Mouse (Mus musculus) hematopoietic stem cell, adult 5-6 weeks (primary cell): ENCODE measurements at regions not wholly inside any gene's neighbourhood (a gene's known extent, or its start where the extent isn't known, plus 50 kb on each side); places are given as distances from the start of the nearest gene placed in this dataset.

Experiments
- ATAC-seq, 2 experiments: fragments of 125-278 bp in 1 of 2; replicated peaks in 1 of 2; 2 replicates each; pipeline ENCODE4 v1.8.0; 2016 to 2017; ENCODE audit warnings: inconsistent platforms in 2 of 2, mild to moderate bottlenecking in 2 of 2, moderate number of reproducible peaks in 2 of 2, low read depth in 1 of 2, moderate TSS enrichment in 1 of 2; ENCODE audit not compliant: low FRiP score in 2 of 2, poor library complexity in 2 of 2, severe bottlenecking in 2 of 2, insufficient read depth in 1 of 2, low TSS enrichment in 1 of 2

DNA sequence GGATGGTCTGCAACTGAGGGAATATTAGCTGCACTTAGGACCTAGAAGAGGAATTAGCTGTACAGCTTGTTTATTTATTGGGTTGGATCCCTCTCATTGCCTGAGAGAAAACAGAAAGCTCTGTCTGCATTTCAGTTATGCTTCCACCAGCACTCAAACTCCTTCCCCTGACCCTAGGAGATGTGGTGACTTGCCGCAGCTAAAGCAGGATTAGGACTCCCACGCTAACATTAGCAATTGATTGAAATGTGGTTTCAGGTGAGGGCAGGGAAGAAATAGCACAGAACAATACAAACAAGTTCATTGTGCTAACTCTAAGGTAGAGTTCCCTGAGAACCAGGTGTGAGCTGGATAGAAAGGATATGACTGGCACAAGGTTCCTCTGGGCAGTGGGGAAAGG lies 496.9 kb upstream of the Btbd3 start:
- no peak for ATAC-seq

DNA sequence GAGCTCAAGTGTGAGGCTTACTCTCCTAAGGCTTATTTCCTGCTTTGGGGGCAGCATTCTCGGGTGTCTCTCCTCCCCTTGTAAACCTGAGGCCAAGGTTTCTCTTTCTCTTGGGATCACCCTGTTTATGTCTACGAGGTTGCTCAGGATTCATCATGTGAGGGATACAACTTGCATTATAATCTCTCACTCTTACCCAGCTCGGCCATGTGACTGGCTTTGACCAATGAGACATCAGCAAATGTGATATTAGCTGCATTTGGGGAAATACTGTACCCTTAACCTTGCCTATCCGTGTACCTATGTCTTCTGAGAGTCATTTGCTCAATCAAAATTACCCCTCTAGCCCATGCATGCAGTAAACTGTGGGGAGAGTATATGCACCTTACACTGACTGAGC lies 498.0 kb upstream of the Btbd3 start:
- no peak for ATAC-seq

DNA sequence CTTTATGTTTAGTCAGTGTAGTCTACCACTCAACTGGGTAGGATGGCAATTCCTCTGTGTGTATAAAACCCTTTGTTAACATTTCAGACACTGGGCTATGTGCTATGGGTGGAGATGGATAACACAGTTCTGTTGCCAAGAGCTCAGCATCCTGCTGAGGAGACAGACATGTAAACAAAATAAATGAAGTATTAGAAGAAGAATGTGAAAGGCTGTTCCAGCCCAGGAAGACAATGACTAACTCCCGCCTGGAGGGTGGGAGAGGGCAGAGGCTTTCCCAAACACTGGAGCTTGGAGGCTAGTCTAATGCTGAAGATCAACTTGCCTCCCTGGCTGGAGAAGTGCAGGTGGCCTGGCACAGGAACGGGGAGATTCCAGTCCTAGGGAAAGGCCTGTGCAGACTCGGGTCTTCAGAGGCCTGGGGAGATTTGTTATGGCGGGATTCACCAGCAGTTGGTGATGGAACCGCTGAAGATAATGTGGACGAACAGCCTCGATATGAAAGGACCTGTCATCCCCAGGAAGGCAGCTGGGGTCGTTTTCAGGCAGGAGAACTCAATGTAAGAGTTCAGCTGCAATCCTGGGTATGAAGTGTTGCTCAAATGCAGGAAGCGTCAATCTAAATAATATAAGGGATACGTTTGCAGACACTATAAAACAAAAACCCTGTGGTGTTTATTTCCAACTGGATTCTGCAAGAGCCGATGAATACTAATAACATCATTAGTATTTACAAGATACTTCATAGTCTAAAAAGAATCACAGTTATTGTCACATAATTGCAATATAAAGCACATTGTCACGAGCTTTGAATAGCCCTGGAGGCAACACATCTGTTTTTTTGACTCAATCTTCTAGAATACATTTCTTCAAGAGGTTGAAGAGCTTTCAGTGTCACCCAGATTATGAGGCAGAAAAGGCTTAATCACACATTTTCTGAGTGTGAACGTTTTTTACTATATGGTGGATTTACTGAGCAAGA lies 498.8 kb upstream of the Btbd3 start:
- ATAC-seq = no peak

DNA sequence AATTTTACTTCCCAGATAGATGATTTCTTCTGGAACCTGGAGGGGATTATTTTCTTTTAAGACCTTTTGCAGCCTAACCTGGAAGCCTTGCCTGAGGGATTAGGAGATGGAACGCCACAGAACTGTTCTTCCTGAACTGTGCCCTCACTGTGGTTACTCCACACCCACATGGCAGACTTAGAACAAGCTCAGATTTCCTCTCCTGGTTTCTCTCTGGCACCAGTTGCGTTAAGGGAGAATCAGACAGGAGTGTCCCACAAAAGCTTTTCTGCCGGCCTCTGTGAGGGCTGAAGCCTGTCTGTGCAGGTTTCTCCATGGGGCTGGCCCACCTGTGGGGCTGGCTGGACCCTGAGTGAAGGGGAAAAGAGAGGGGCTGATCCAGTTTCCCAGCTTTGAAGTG lies 500.1 kb upstream of the Btbd3 start:
- ATAC-seq = no peak

DNA sequence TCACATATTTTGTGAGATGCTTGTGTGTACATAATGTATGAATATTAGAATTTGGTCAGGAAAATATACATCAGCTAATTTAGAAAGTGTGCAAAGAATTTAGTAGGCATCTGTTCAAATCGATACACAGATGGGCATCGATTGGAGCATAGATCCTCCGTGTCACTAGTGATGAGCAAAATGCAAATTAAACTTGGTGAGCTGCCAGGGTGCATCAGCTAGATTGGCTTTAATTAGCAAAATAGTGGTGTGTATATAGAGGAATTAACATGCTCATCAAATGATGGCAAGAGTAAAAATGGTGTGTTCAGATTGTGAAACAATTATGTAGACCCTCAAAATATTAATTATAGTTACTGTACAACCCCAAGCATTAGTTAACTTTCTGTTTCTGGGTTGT lies 501.9 kb upstream of the Btbd3 start:
- no peak for ATAC-seq

DNA sequence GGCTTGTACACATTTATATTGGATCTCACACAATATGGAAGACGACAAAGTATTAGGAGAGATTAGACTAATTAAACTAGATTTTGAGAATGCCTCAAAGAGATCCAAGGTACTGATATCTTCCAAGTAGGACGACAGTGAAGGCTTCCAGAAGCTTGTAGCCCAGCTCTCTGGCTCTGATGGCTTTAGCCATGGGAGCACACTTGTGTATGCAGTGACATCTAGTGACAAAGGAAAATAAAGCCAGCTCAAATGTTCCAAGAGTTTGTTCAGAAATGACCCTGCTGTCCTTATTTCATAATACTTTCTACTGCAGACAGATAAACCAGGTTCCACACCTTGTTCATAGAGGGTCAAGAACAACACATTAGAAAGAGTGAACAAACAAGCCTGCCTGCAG lies 524.0 kb upstream of the Btbd3 start:
- ATAC-seq = no peak

DNA sequence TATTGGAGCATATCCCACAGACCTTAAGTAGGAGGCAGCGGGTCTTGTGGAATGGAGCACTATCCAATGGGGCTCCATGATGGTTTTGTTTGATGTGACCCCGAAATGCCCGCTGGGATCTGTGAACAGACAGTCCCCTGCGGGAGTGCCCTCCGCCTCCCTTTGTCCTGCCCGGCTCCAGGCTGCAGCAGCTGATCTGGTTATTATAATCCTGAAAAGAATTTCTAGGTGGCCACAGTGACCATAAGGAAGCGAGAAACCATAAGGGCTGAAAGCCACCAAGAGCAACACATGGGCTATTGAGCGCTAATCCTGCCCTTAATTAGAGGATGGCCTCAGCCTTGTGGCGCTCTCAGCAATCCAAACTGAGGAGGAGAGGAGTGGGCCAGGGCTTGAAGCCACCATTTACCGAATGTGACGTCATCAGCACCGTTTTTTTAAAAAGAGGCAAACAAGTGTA lies 525.9 kb upstream of the Btbd3 start:
- ATAC-seq = no peak

DNA sequence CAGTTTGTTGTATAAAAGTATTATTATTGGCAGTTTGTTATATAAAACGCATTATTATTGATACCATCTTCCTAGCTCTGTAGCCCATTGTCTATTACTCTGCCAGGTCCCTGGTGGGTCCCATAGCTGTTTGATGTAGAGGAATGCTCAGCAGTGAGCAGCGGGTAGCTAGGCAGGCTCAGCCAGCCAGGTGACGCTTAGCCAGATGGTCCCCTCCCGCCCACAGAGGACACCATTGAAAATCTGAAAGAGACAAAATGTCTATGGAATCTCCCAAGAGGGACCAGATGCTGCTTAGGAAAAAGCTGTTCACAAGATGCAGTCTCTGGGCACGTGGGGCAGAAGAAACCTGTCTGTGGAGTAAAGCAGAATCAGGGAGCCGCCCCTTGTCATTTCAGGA lies 526.5 kb upstream of the Btbd3 start:
- no peak for ATAC-seq

DNA sequence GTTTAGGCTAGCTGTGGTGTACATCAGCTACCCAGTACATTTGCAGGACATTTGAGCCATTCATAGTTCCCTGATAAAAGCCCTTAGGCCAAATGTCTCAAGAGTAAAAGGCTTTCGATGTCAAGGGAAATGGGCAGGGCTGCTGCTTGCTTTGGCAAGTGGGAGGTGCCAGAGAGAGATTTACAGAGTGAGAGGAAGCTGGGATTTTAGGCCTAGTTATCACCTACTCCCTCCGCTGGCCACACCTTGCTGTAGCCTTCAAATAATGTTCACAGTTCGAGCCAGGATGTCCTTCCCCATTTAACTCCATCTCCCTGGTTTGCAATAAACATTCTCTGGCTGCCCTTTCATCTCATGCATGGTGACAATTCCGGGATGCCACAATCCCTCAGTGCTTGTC lies 527.2 kb upstream of the Btbd3 start:
- ATAC-seq = no peak

DNA sequence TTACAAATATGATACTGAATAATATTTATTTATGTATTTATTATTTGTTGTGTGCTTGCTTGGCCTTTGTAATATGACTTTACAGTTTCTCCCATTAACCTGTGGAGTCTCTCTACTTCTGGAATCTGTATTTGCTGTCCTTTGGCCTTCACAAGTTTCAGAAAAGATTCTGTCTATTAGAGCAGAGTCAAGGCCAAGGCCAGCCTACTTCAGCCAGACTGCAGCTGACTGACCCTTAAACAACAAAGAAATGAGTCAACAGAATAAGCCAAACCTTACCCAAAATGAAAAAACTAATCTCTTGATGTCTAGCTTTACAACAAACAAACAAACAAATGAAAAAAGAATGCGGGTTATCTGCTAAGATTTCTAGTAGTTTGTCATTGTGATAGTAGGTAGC lies 532.7 kb upstream of the Btbd3 start:
- no peak for ATAC-seq

DNA sequence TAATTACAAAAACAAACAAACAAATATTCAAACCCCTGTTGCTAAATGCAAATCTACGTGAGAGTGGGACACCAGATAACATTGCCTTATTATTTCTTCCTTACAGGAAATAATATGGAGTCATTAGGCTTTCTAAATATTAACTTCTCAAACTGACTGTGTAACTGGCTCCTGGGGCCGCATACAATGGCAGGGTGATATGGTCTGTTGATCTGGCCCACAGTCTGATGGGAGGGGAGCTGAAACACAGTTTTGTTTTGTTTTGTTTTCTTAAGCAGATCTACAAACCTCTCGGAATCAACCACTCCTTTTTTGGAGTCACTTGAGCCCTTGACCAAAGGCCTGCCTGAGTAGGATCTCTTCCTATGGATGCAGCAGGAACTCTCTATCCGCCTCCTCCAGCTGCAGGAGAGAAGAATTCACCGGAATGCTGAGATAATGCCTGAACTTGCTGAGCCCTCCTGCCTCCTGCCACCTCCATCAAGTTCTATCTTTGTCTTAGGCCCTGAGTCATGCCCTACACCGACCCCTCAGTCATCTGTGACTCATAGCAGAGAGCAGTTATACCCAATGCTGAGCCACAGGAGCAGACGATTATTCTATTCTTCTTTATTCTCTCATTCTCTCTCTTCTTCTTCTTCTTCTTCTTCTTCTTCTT lies 534.5 kb upstream of the Btbd3 start:
- no peak for ATAC-seq

DNA sequence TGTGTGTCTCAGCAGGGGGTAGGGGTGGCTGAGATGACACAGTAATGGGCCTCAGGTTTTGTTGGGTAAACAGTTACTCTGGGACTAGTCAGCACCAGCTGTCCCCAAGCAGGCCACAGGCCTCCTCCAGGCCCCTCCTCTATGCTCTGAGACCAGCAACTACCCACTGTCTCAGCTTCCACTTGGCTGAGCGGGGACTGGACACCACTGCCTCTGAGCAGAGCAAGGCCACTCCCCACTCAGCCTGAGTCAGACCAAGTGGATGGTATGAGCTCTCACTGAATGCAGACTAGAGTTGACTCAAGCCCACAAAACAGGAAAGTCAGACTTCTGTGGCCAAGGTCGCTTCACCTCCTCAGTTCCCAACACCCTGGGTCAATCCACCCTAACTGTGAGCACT lies 540.5 kb upstream of the Btbd3 start:
- no peak for ATAC-seq

DNA sequence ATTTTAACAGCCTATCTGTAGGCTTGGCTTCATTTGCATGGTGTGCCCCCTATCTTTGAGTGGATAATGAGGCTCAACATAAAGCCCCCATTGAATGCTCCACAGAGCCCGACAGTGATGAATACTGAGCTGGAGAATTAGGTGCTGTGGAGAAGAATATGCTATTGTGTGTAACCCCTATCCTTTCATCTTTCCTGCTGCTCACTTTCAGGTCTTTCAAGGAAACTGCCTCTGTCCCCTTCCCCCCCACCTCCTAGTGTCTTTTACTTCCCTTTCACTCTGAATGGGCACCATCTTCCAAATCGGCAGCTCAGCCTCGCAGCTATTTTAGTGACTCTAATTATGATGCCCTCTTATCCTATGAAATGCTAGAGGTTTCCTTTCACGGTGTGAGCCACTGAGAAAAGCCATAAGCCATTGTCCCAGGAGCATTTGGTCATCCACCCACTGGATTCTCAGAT lies 549.8 kb upstream of the Btbd3 start:
- no peak for ATAC-seq

DNA sequence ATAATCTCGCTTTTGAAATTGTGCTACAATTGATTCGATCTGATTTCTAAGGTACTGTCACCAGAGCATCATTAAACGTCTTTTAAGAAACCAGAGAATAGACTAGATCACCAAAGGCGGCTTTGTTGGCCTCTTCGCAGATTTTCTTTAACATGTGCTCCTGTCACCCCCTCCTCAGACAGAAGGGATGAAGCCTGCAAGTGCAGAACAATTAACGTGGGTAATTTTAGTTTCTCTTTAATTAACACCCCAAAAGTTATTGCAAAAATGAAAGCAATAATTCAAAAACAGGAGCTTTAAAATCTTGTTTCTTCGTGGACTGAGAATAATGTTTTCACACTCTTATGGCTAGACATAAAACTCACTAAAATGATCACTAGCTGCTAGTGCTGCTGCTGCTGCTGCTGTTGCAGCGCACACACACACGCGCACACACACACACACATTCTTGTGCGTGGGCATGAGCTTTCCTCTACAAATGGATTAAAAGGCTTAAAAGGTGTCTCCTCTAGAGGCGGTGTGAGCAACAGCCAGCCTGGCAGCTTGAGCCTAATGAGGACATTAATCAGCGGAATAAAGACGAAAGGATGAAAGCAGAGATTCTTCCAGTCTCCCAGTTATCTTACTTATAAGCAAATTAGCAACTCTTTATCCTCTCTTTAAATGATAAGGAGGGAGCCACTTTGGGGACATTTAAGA lies 550.5 kb upstream of the Btbd3 start:
- ATAC-seq = no peak

DNA sequence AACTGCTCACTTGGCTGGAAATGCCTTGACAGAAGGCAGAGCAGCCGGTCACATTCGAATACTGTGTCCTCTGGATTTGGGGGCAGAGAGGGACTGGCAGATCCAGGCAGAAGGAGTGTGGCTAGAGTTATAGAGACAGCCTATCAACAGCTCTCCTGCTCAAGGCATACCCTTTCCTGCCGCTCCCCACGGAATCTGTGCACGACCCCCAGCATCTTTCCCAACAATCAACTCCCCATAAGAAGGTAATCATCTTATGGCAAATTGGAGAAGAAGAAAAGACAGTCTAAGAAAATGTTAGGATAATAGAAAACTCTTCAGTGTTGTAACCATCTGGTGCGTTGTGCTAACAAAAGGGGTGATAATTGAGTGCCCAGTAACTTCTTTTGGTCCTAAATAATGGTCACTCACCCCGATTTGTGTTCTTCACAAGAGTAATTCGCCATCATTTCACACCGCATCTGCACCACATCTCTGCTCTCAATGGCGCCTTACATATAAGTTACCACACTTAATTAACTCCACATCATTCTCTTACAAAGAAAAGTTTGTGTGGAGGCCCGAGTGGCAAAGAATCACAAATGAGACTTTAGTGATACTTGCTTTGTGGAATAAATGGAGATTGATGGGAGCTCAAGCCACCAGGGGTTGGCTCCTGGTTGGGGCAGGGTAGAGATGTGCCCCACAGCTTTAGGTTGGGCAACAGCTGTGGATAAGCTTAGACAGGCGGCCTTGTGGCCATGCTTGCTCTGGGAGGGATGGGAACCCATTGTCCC lies 551.2 kb upstream of the Btbd3 start:
- no peak for ATAC-seq

DNA sequence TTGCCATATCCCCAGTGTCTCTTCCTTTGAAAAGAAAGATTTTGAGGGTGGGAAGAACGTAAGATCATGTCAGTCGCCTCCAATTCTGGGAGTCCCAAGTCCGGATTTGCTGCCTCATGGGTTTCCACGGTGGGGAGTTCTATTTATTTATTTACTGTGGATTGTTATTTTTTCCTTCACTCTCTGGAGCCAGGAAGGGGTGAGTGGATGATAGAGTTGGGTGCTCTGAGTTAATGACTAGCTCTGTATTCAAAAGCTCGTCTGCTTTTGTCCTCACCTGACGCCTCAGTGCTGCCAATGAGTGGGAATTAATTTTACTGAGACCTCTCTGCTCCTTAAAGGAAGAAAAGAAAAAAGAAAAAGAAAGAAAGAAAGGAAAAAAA lies 551.8 kb upstream of the Btbd3 start:
- no peak for ATAC-seq

DNA sequence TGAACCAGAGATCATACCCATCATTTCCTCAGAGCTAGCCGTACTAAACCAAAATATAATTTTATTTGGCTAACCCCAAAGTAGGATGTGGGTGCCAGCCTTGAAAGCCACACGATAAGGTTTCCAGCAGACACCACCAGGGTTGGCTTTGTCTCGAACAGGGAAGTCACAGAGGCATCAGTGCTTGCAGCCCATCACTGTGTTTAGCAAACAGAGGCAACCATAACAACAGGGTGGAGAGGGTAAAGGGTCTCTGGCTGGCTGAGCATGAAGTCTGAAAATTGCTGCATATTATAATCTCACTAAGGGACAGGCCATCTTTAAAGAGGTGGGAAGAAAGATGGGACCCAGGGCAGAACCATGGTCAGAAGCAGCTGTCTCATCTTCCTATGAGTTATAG lies 552.3 kb upstream of the Btbd3 start:
- ATAC-seq = no peak
